Mouse (Mus musculus): ENCODE data around the gene Sdk2.

Gene Sdk2

GRCm38 (mm10) chr11:113851750-113852149 lies 215.1 kb downstream of the Sdk2 start:
- DNase-seq (ENCODE audit: low read depth in 2 of 2, low spot score in 2 of 2) = no peak

DNA sequence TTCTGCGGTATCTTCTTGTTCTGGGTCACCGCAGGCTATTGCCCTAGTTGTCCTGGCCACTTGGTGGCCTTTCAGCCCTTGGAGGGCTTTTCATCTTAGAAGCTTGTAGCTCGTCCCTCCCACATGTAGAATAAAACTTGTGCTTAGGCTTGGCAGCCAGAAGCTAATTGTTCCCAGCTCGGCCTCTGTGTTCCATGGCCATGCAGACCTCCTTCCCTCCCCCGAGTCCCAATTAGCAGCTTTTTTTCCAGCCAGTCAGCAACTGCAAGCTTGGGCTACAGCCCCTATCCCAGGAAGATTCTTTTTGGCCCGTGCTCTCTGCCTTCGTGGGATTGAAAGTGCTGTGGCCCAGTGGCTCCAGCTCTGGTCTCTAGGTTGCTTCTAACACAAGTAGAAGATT lies 217.5 kb downstream of the Sdk2 start:
- no peak for DNase-seq (ENCODE audit: low read depth in 2 of 2, low spot score in 2 of 2)

GRCm38 (mm10) chr11:113843920-113844319 lies 222.9 kb downstream of the Sdk2 start:
- no peak for DNase-seq (ENCODE audit: low read depth in 2 of 2, low spot score in 2 of 2)

GRCm38 (mm10) chr11:113842879-113843278 lies 224.0 kb downstream of the Sdk2 start:
- no peak for DNase-seq (ENCODE audit: low read depth in 2 of 2, low spot score in 2 of 2)

DNA sequence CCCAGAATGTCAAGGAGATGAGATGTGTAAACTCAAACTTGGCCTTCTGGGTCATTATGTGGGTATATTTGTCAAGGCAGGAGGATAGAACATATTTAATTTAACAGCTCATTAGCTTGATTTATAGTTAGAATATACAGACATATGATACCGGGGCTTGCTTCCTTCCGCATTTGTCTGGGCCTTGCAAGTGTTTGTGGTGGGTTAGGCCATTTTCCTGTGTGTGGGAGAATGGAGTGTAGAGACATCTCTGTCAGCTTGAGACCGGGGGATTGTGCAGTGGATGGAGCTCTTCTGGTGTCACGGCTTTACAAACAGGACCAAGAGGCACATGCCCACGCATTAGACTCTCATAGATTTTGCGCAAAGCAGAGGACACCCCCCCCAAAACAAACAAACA lies 235.2 kb downstream of the Sdk2 start:
- no peak for DNase-seq (ENCODE audit: low read depth in 2 of 2, low spot score in 2 of 2)

GRCm38 (mm10) chr11:113828081-113828554 lies 238.7 kb downstream of the Sdk2 start:
- DNase-seq (ENCODE audit: low read depth in 2 of 2, low spot score in 2 of 2) = no peak

- DNase-seq (ENCODE audit: low read depth in 2 of 2, low spot score in 2 of 2) = no peak
Observed at GRCm38 (mm10) chr11:113820005-113820404, 246.8 kb downstream of the Sdk2 start.

GRCm38 (mm10) chr11:113819001-113819400 lies 247.8 kb downstream of the Sdk2 start:
- no peak for DNase-seq (ENCODE audit: low read depth in 2 of 2, low spot score in 2 of 2)

DNA sequence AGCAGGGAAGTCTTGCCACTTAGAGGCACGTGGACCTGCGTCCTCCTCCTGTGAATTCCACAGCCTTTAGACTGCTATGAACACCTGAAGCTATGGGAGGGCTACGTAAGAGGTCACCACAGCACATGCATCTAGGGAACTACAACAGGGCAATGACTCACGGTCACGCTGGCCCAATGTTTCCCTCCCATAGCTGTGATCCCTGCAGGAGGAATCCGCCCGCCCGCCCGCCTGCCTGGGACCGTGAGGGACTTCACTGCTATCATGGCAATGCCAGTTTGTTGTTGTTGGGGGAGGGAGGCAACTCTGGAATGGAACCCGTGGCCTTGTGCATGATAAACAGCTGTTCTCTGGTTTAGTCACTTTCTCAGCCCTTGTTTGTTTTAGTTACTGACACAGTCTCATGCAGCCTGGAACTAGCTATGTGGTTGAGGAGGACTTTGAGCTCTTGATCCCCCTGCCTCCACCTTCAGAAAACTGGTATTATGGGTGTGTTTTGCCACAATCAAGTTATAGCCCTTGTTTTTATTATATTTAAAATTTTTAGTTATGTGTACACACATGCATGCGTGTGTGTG lies 249.8 kb downstream of the Sdk2 start:
- DNase-seq (ENCODE audit: low read depth in 2 of 2, low spot score in 2 of 2) = no peak

GRCm38 (mm10) chr11:113816439-113816838 lies 250.4 kb downstream of the Sdk2 start:
- no peak for DNase-seq (ENCODE audit: low read depth in 2 of 2, low spot score in 2 of 2)

DNA sequence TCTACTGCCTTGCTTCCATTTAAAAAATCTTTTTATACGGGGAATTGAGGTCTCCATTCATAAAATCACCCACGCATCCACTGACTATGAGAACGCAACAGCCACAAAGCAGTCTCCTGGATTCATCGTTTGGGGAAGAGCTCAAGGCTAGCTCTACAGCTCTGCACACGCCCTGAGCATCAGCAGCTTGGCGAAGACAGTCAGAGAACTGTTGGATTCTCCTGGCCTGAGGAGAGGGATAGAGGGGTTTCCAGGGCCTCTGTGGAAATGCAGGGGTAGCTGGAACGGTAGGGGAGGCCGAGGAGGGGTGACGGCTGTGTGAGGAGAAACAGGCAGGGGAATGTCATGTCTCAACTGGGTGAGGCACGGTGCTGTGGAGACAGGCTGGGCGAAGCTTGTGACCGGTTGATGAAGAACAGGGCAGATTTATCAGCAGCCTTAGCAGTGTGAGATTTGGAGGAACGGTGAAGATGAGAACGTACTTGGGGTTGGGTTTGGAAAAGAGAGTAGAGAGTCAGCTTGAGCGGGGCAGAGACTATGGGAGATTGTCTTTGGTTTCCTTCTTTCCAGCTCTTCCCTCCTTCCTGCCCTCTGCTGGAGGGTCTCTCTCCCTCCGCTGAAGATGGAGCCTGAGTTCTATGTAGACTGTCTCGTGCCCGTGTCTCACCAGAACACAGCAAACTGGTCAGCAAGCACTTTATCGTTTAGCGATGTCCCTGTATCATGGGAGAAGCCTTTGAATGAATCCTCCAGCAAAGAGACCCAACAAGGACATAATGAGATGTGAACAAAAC lies 255.1 kb downstream of the Sdk2 start:
- DNase-seq (ENCODE audit: low read depth in 2 of 2, low spot score in 2 of 2) = no peak

DNA sequence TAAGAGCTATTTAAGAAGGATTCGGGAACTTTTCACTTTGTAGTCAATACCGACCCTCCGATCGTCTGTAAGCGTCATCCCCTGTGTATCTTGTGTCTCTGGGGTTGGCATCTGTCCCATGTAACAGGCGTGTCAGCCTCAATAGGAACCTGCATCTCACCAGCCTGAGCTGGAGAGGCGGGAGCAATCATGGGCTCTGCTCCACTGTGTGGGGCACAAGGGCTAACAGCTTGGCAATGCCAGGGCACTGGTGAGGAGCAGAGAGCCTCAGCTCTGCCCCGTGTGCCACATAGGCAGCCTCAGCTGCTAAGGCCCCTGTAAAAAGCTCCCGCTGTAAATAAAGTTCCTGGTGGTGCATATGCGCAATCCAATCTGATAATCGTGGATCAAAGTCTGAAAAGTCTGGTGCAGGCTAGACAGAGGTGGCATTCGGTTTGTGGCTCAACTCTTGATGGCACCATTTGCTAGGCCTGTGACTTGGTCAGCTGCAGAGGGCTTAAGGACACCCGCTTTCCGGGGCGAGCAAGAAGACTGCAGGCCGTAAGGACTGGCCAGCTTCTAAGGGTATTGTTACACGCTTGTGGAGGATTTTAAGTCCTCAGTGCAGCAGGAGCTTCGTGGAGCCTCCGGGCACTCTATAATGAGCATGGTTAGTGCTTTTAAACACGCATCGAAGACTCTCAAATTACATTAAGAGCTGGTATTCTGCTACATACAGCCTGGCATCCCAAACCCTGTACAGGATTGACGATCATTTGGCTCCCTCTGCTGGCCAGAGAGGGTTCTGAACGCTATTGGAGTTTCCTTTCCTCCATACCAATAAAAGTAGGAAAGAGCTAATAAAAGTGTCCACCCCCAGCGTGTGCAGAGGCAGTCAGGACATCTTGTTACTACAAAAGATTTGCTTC lies 256.0 kb downstream of the Sdk2 start:
- DNase-seq (ENCODE audit: low read depth in 2 of 2, low spot score in 2 of 2) = peak; percentile 63 to 69

DNA sequence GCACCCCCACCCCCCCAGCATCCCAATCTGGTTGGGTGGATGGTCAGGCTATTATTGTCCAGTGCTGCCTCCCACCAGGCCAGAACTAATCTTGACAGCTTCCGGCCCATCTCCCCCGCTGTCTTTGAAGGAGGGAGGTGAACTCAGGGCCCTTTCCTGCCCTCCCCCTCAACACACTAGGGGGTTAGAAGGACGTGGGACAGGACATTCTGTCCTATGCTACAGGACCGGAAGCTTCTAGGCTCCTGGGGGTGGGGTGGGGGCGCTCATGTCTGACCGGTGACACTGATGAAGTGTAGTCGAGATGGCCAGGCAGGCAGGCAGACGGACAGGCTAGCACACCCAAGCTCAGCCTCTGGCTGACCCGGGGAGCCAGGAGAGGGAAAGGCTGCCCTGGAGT lies 259.8 kb downstream of the Sdk2 start:
- no peak for DNase-seq (ENCODE audit: low read depth in 2 of 2, low spot score in 2 of 2)

- no peak for DNase-seq (ENCODE audit: low read depth in 2 of 2, low spot score in 2 of 2)
Observed at GRCm38 (mm10) chr11:113806382-113807077, 260.3 kb downstream of the Sdk2 start.

- DNase-seq (ENCODE audit: low read depth in 2 of 2, low spot score in 2 of 2) = no peak
Observed at GRCm38 (mm10) chr11:113805974-113806373, 260.9 kb downstream of the Sdk2 start.

DNA sequence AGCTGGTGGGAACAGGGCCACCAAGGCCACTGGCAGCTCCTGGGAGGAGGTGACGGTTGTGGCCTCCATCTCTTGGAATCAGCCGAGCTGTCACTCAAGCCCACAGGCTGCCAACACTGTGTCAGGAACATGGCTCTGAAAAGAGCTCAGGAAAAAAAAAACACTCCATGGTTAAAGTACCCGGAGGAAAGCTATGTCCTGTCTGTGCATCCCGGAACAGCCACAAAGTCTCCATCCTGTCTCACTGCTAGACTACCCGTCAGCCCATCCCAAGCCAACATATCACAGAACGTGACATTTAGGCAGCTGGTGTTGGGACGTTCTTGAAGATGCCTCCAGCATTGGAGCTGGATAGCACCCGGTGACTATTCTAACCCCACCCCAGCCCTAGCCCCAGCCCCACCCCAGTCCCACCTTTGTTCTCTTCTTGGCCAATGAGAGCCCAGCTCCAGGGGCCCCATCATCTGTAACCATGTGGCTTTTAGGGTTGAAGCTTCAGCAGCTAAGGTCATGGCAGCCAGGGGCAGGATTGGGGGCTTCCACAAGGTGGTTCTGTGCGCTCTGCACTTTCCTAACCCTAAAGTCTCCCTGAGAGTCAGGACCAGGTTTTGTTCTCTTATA lies 263.4 kb downstream of the Sdk2 start:
- DNase-seq (ENCODE audit: low read depth in 2 of 2, low spot score in 2 of 2) = peak; percentile 28 to 40

DNA sequence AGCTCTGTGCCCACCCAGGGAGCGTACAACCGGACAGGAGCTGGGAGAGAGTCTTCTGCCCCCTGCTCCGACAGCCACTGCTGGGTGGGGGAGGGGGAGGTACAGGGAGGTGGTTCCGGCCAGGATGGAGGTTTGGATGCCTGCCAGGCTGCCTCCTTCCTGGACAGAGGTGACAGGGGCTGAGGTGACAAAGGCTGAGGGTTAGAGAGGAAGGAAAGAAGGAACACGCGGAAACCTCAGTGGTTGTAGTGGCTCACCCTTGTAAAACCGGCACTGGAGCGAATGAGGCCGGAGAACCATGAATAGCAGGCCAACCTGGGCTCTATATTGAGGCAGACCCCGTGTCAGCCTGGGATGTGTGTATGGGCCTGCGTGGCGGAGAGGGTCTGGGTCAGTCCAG lies 264.4 kb downstream of the Sdk2 start:
- no peak for DNase-seq (ENCODE audit: low read depth in 2 of 2, low spot score in 2 of 2)

DNA sequence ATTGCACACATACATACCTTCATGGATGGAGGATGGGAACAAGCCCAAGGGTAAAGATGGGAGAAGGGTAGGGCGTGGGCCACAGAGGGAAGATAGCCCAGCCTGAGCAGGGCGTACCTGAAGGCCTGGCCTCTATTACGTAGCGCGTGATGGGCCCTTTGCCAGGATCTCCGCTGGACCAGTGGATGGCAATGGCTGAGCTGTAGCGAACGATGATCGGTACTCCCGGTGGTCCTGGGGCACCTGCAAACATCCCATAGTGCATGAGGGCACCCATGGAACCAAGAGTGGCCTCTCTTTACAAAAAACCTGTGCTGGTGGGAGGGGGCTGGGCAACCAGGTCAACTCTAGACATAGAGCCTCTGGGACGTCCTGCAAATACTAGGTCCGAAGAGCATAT lies 266.8 kb downstream of the Sdk2 start:
- DNase-seq (ENCODE audit: low read depth in 2 of 2, low spot score in 2 of 2) = no peak

GRCm38 (mm10) chr11:113799041-113799447 lies 267.8 kb downstream of the Sdk2 start:
- no peak for DNase-seq (ENCODE audit: low read depth in 2 of 2, low spot score in 2 of 2)

- no peak for DNase-seq (ENCODE audit: low read depth in 2 of 2, low spot score in 2 of 2)
Observed at GRCm38 (mm10) chr11:113798011-113798410, 268.8 kb downstream of the Sdk2 start.

All from CD8-positive naive resting alpha-beta T cell, adult 2 months (primary cell).